Mouse (Mus musculus): Measurements from ENCODE around the gene Vmn2r11. TPM values are rescaled to one million over a fixed set of nuclear protein-coding genes. Genes with fewer than 3 reads are reported as not detected.
"Not testable (repeated sequence)": the region's sequence is repeated elsewhere in the genome, so short reads cannot be mapped to it uniquely, and the experiment has no call there.

Vmn2r11 gene
- not detected for total RNA-seq (2022)

DNA sequence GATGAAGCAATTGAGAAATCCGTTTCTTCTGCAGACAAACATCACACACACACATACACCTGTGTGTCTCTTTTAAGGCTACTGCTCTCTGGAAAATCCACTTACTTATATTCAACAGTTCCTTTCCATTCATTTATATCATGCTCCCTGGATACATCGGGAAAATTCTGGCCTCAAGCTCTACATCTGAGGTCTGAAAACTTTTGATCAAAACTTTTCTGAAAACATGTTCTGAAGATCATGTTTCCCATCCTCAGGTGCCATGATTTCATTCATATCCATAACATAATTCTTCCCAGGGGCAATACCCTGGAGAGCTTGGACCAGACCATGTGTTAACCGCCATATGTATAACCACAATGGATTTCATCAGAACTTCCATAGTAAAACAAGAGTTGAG lies at the start of gene Vmn2r11:
Vmn2r11 (minus strand) TSS at position 101 of the 400 bp plus-strand sequence.
- not testable (repeated sequence) for DNase-seq (ENCODE audit: low spot score)

DNA sequence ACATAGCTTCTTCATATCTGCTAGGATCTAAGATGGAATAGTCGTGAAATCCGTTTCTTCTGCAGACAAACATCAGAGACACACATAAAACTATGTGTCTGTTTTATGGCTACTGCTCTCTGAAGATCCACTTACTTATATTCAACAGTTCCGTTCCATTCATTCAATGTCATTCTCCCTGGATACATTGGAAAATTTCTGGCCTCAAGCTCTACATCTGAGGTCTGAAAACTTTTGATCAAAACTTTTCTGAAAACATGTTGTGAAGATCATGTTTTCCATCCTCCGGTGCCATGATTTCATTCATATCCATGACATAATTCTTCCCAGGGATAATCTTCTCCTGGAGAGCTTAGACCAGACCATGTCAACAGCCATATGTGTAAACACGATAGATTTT lies 38.5 kb upstream of the Vmn2r11 start, which contains the start of gene Vmn2r12:
Vmn2r12 (minus strand) TSS at position 101 of the 400 bp plus-strand sequence.
- DNase-seq (ENCODE audit: low spot score) = not testable (repeated sequence)

DNA sequence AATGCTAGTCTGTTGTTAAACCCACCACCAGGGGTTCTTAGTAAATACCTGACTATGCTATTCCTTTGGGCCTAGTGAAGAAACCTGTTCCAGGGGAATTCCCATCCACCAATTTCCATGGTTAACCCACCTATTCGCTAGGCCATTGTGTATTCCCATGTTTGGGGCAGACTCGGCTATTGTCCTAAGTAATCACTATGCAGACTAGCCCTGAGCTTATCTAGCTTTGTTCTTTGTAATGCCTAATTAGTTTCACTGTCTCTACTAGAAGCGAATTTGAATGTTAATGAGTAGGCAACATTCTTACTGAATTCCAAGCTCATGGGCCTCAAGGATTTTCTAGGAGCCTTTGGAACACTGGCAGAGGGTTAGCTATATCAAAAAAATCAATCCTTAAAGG lies 37.1 kb upstream of the Vmn2r11 start:
- DNase-seq (ENCODE audit: low spot score) = not testable (repeated sequence)

DNA sequence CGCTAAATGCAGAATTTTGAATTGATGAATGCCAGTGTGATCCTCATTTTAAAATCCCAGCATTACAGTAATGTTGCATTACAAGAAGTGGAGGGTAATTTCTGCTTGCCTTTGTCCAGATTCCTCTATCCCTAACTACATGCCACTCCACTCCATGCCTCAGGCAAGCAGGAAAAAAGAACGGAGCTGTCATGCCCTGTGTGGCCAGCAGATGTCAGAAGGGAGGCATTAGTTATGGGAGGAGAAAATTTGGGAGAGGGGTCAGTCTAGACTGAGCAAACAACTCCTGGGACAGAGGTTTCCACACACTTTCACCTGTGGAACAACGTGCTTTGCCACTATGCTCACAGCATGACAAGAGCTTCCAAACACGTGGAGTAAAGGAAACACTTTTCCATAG lies 12.6 kb upstream of the Vmn2r11 start:
- DNase-seq (ENCODE audit: low spot score) = not testable (repeated sequence)

DNA sequence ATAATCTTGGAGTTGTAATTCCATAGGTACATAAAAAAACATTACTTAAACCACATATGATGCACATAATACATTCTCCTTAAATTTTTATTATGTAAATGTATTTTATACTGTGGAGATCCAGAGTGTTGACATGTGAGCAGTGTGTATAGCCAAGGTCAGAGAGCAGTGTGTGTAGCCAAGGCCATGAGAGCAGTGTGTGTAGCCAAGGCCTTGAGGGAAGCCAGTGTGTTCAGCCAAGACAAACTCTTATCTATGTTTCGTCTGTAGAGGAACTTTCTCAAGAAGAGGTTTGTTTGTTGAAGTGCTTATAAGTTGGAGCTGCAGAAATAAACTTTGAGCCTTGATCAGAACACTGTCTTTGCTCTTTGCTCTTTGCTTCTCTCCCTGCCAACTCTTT lies 4.1 kb downstream of the Vmn2r11 start:
- DNase-seq (ENCODE audit: low spot score) = no peak

DNA sequence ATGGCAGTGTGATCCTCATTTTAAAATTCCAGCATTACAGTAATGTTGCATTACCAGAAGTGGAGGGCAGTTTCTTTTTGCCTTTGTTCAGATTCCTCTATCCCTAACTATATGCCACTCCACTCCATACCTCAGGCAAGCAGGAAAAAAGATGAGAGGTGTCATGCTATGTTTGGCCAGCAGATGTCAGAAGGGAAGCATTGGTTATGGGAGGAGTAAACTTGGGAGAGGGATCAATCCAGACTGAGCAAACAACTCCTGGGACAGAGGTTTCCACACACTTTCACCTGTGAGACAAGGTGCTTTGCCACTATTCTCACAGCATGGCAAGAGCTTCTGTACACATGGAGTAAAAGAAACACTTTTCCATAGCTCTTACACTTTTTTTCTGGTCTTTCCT lies 26.8 kb downstream of the Vmn2r11 start:
- DNase-seq (ENCODE audit: low spot score) = no peak

DNA sequence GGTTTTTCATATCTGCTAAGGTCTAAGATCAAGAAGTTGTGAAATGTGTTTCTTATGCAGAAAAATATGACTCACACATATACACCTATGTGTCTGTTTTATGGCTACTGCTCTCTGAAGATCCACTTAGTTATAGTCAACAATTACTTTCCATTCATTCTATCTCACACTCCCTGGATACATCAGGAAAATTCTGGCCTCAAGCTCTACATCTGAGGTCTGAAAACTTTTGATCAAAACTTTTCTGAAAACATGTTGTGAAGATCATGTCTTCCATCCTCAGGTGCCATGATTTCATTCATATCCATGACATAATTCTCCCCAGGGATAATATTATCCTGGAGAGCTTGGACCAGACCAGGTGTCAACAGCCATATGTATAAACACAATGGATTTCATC lies 52.9 kb downstream of the Vmn2r11 start, which contains the start of gene Vmn2r10:
Vmn2r10 (minus strand) TSS at position 101 of the 400 bp plus-strand sequence.
- not testable (repeated sequence) for DNase-seq (ENCODE audit: low spot score)

Other genes with a start within 250 kb of the Vmn2r11 start
- gene Vmn2r9, start 207.0 kb downstream of the Vmn2r11 start, total RNA-seq (2022) = not detected
- not detected for gene Vmn2r10, start 53.0 kb downstream of the Vmn2r11 start, total RNA-seq (2022)
- gene Vmn2r12, start 38.4 kb upstream of the Vmn2r11 start, total RNA-seq (2022) = not detected
- gene Vmn2r13, start 132.6 kb upstream of the Vmn2r11 start, total RNA-seq (2022) = not detected
- gene Vmn2r14, start 165.1 kb upstream of the Vmn2r11 start, total RNA-seq (2022) = not detected
- gene Vmn2r15, start 238.1 kb upstream of the Vmn2r11 start, total RNA-seq (2022) = not detected